Mouse (Mus musculus) spleen, adult 2 months (tissue): ENCODE measurements around the gene Ccdc22. TPM values are rescaled to one million over a fixed set of nuclear protein-coding genes. Genes with fewer than 3 reads are reported as not detected.

Experiments
- DNase-seq, 2 experiments: peaks; one replicate each; pipeline versions ENCODE4 v3.0.0 to v3.0.0-alpha.2; 2012 to 2021; ENCODE audit warnings: low spot score in 2 of 2, low read depth in 1 of 2
- H3K27ac ChIP-seq: fragments of 200-500 bp; 2 replicates; pipeline ENCODE4 v1.5.1; 2012; ENCODE audit warnings: low read length, inconsistent platforms; ENCODE audit not compliant: insufficient read depth
- H3K27me3 ChIP-seq: fragments of 200-500 bp; 2 replicates; pipeline ENCODE4 v1.6.1; 2012; ENCODE audit warnings: mild to moderate bottlenecking, moderate library complexity, low read length, inconsistent platforms; ENCODE audit not compliant: control insufficient read depth, insufficient read depth
- H3K36me3 ChIP-seq: fragments of 200-500 bp; 2 replicates; pipeline ENCODE4 v1.6.1; 2012; ENCODE audit warnings: mild to moderate bottlenecking, low read length, inconsistent platforms; ENCODE audit not compliant: control insufficient read depth, insufficient read depth
- H3K4me1 ChIP-seq: fragments of 200-500 bp; 2 replicates; pipeline ENCODE4 v1.6.1; 2011; ENCODE audit warnings: inconsistent platforms; ENCODE audit not compliant: control insufficient read depth, insufficient read depth, insufficient read length
- H3K4me3 ChIP-seq: fragments of 200-500 bp; 2 replicates; pipeline ENCODE4 v1.5.1; 2011; ENCODE audit warnings: mild to moderate bottlenecking, inconsistent platforms; ENCODE audit not compliant: insufficient read depth, insufficient read length; ENCODE audit errors: extremely low read depth
- CTCF ChIP-seq: fragments of 200-500 bp; IDR thresholded peaks from 2 replicates; pipeline ENCODE4 v1.5.1; 2011; ENCODE audit warnings: mild to moderate bottlenecking, inconsistent platforms; ENCODE audit not compliant: insufficient read depth, insufficient read length, insufficient replicate concordance; ENCODE audit errors: extremely low read depth
- POLR2A ChIP-seq: fragments of 200-500 bp; IDR thresholded peaks from 2 replicates; pipeline ENCODE4 v1.6.1; 2011; ENCODE audit warnings: low read depth, low read length, inconsistent platforms
- WGBS: fragments of 180-500 bp; shearing (Covaris S2); methylation state at CpG from one replicate; pipeline ENCODE4 v1.1.7; 2018; 5-methylcytosine and 5-hydroxymethylcytosine counted together
- polyA plus RNA-seq: library from polyadenylated mRNA; depleted of rRNA; stranded (reverse); fragments of >200 nt; gene quantifications from 2 replicates; pipeline ENCODE4 v1.2.3, GENCODE M21; 2012

Gene Ccdc22
- polyA plus RNA-seq, 1 experiment: 15.1 TPM

GRCm38 (mm10) chrX:7573176-7574086, 31.9 kb downstream of the Ccdc22 start, which contains the start of gene Foxp3:
Foxp3 (plus strand) TSS chrX:7573644.
- peaks cover 15% of the 10 kb centered on the region for H3K4me1 ChIP-seq
- H3K4me3 ChIP-seq: peak within 1 kb of the TSS; percentile 77
- WGBS: 54% methylated on average over 71 of the region's 72 CpGs
- H3K27me3 ChIP-seq: no peaks in the 10 kb centered on the region
- H3K36me3 ChIP-seq: no peaks in the 10 kb centered on the region
- TF ChIP-seq POLR2A: no peak
- TF ChIP-seq CTCF: no peak
- peak within 1 kb of the TSS; percentile 91 for H3K27ac ChIP-seq
- DNase-seq: peak in 1 of 2 experiments; percentile 42

- peaks cover 15% of the 10 kb centered on the region for H3K4me1 ChIP-seq
- TF ChIP-seq POLR2A: no peak
- no peak for TF ChIP-seq CTCF
- DNase-seq: no peak
- H3K36me3 ChIP-seq: no peaks in the 10 kb centered on the region
- 75% methylated on average over 10 of the region's 10 CpGs for WGBS
- peak overlapping the region; percentile 75; the same call in 1 of the 2 replicates for H3K4me3 ChIP-seq
- no peaks in the 10 kb centered on the region for H3K27me3 ChIP-seq
- peak overlapping the region; percentile 91 for H3K27ac ChIP-seq
Measured at GRCm38 (mm10) chrX:7572466-7572865, 32.9 kb downstream of the Ccdc22 start.

- H3K4me3 ChIP-seq: peak overlapping the region; percentile 18; the same call in 1 of the 2 replicates
- peak overlapping the region; percentile 79 for H3K27ac ChIP-seq
- no peaks in the 10 kb centered on the region for H3K36me3 ChIP-seq
- no peak for DNase-seq
- H3K4me1 ChIP-seq: peaks cover 15% of the 10 kb centered on the region
- H3K27me3 ChIP-seq: no peaks in the 10 kb centered on the region
- 77% methylated on average over 9 of the region's 9 CpGs for WGBS
- TF ChIP-seq POLR2A: no peak
Measured at GRCm38 (mm10) chrX:7571565-7572136, 33.7 kb downstream of the Ccdc22 start.

- no peak overlapping the region for H3K4me3 ChIP-seq
- no peaks in the 10 kb centered on the region for H3K27me3 ChIP-seq
- H3K27ac ChIP-seq: peak overlapping the region; percentile 84
- 58% methylated on average over 7 of the region's 7 CpGs for WGBS
- H3K4me1 ChIP-seq: peaks cover 15% of the 10 kb centered on the region
- no peaks in the 10 kb centered on the region for H3K36me3 ChIP-seq
- TF ChIP-seq POLR2A: no peak
- TF ChIP-seq CTCF: no peak
- DNase-seq: peak in 1 of 2 experiments; percentile 22
Measured at GRCm38 (mm10) chrX:7570481-7571175, 34.7 kb downstream of the Ccdc22 start.

- H3K4me1 ChIP-seq: peaks cover 6% of the 10 kb centered on the region; the same call in 1 of the 2 replicates
- WGBS: 63% methylated on average over 8 of the region's 9 CpGs
- no peaks in the 10 kb centered on the region for H3K36me3 ChIP-seq
- no peak for TF ChIP-seq POLR2A
- no peak for TF ChIP-seq CTCF
- no peaks in the 10 kb centered on the region for H3K27me3 ChIP-seq
- peak overlapping the region; percentile 35; the same call in 1 of the 2 replicates for H3K27ac ChIP-seq
- H3K4me3 ChIP-seq: no peak overlapping the region
- no peak for DNase-seq
Measured at GRCm38 (mm10) chrX:7567491-7567890, 37.8 kb downstream of the Ccdc22 start.

GRCm38 (mm10) chrX:7566352-7566751, 39.0 kb downstream of the Ccdc22 start:
- no peak overlapping the region for H3K27ac ChIP-seq
- no peak overlapping the region for H3K4me3 ChIP-seq
- no peak for DNase-seq
- 50% methylated on average over 6 of the region's 6 CpGs for WGBS
- no peaks in the 10 kb centered on the region for H3K36me3 ChIP-seq
- no peaks in the 10 kb centered on the region for H3K27me3 ChIP-seq
- TF ChIP-seq CTCF (no peak), POLR2A (no peak)
- no peaks in the 10 kb centered on the region; the same call in 1 of the 2 replicates for H3K4me1 ChIP-seq
